Mouse (Mus musculus) lung, postnatal 0 days (tissue): ENCODE data around the gene Zfand3.

Source experiments
- CTCF ChIP-seq: IDR thresholded peaks from 2 replicates; pipeline ENCODE4 v1.5.1; 2016; ENCODE audit warnings: antibody characterized with exemption, mild to moderate bottlenecking
- EP300 ChIP-seq: IDR thresholded peaks from 2 replicates; pipeline ENCODE4 v1.6.1; 2016; ENCODE audit warnings: antibody characterized with exemption, mild to moderate bottlenecking, control low read depth

- TF ChIP-seq CTCF (no peak), EP300 (no peak)
Observed at GRCm38 (mm10) chr17:30086695-30087094, 82.2 kb downstream of the Zfand3 start.
